Mouse (Mus musculus): ENCODE results near the gene Hdc. TPM values are rescaled to one million over a fixed set of nuclear protein-coding genes. Genes with fewer than 3 reads are reported as not detected.
A peak's percentile ranks its signal among the peaks of the same experiment; 100 is the strongest.

Hdc gene
- polyA plus RNA-seq, 1 experiment from 2014 or later = 1.1 TPM

GRCm38 (mm10) chr2:126572163-126572562 is 46.9 kb downstream of the Hdc start:
- ATAC-seq = no peak

GRCm38 (mm10) chr2:126563411-126564105 is 55.5 kb downstream of the Hdc start:
- ATAC-seq = peak; percentile 79
- H3K9ac ChIP-seq (replicated peaks; ENCODE audit: low read depth, low read length) = no peak overlapping the region
- H3K27me3 ChIP-seq (replicated peaks; ENCODE audit: control insufficient read depth, insufficient read depth, low read length) = no peaks in the 10 kb centered on the region
- 43% methylated on average over 17 of the region's 17 CpGs for WGBS
- no peaks in the 10 kb centered on the region for H3K36me3 ChIP-seq (ENCODE audit: control insufficient read depth, insufficient read depth)
- no peak overlapping the region for H3K27ac ChIP-seq (ENCODE audit: low read length)
- peaks cover 7% of the 10 kb centered on the region for H3K4me1 ChIP-seq (replicated peaks; ENCODE audit: control insufficient read depth, insufficient read depth, low read length)
- no peak overlapping the region for H3K4me3 ChIP-seq (replicated peaks; ENCODE audit: low read length)
- H3K4me2 ChIP-seq (ENCODE audit: low read length) = no peak overlapping the region
- H3K9me3 ChIP-seq (ENCODE audit: control insufficient read depth, low read length) = no peaks in the 10 kb centered on the region

More at GRCm38 (mm10) chr2:126572163-126572562, 46.9 kb downstream of the Hdc start:
- no peak overlapping the region for H3K4me3 ChIP-seq (replicated peaks; ENCODE audit: low read length)
- no peak overlapping the region for H3K27ac ChIP-seq (ENCODE audit: low read length)
- no peak overlapping the region for H3K9ac ChIP-seq (replicated peaks; ENCODE audit: low read depth, low read length)
- H3K4me2 ChIP-seq (ENCODE audit: low read length) = no peak overlapping the region
- WGBS = 74% methylated on average over 1 of the region's 1 CpGs
- H3K9me3 ChIP-seq (ENCODE audit: control insufficient read depth, low read length) = peaks cover 5% of the 10 kb centered on the region
- no peaks in the 10 kb centered on the region for H3K36me3 ChIP-seq (ENCODE audit: control insufficient read depth, insufficient read depth)
- no peaks in the 10 kb centered on the region for H3K27me3 ChIP-seq (replicated peaks; ENCODE audit: control insufficient read depth, insufficient read depth, low read length)
- H3K4me1 ChIP-seq (replicated peaks; ENCODE audit: control insufficient read depth, insufficient read depth, low read length) = no peaks in the 10 kb centered on the region

GRCm38 (mm10) chr2:126560094-126560493 is 59.0 kb downstream of the Hdc start:
- Histone ChIP-seq H3K9ac (replicated peaks; ENCODE audit: low read depth, low read length) (no peak overlapping the region), H3K27me3 (replicated peaks; ENCODE audit: control insufficient read depth, insufficient read depth, low read length) (0 out of 2 replicates have a peak, but pooled peaks cover 2% of the 10 kb centered on the region), H3K27ac (ENCODE audit: low read length) (no peak overlapping the region), H3K4me1 (replicated peaks; ENCODE audit: control insufficient read depth, insufficient read depth, low read length) (peaks cover 7% of the 10 kb centered on the region), H3K36me3 (ENCODE audit: control insufficient read depth, insufficient read depth) (no peaks in the 10 kb centered on the region), H3K4me2 (ENCODE audit: low read length) (no peak overlapping the region), H3K9me3 (ENCODE audit: control insufficient read depth, low read length) (no peaks in the 10 kb centered on the region), H3K4me3 (replicated peaks; ENCODE audit: low read length) (no peak overlapping the region)
- ATAC-seq = no peak
- WGBS = 98% methylated on average over 1 of the region's 1 CpGs

- ATAC-seq = no peak
- no peak overlapping the region for H3K4me3 ChIP-seq (replicated peaks; ENCODE audit: low read length)
- H3K27me3 ChIP-seq (replicated peaks; ENCODE audit: control insufficient read depth, insufficient read depth, low read length) = peaks cover 29% of the 10 kb centered on the region
- no peaks in the 10 kb centered on the region for H3K36me3 ChIP-seq (ENCODE audit: control insufficient read depth, insufficient read depth)
- H3K4me1 ChIP-seq (replicated peaks; ENCODE audit: control insufficient read depth, insufficient read depth, low read length) = peaks cover 13% of the 10 kb centered on the region
- H3K27ac ChIP-seq (ENCODE audit: low read length) = no peak overlapping the region
- H3K4me2 ChIP-seq (ENCODE audit: low read length) = no peak overlapping the region
- WGBS = 82% methylated on average over 5 of the region's 5 CpGs
- no peaks in the 10 kb centered on the region for H3K9me3 ChIP-seq (ENCODE audit: control insufficient read depth, low read length)
- no peak overlapping the region for H3K9ac ChIP-seq (replicated peaks; ENCODE audit: low read depth, low read length)
These were observed 63.6 kb downstream of the Hdc start for GRCm38 (mm10) chr2:126555533-126555932.

- H3K36me3 ChIP-seq (ENCODE audit: control insufficient read depth, insufficient read depth) = no peaks in the 10 kb centered on the region
- peak overlapping the region; percentile 74 for H3K9ac ChIP-seq (replicated peaks; ENCODE audit: low read depth, low read length)
- H3K4me3 ChIP-seq (replicated peaks; ENCODE audit: low read length) = peak overlapping the region; percentile 68
- peaks cover 13% of the 10 kb centered on the region for H3K4me1 ChIP-seq (replicated peaks; ENCODE audit: control insufficient read depth, insufficient read depth, low read length)
- under 1% methylated on average over 26 of the region's 26 CpGs for WGBS
- H3K27me3 ChIP-seq (replicated peaks; ENCODE audit: control insufficient read depth, insufficient read depth, low read length) = peaks cover 29% of the 10 kb centered on the region
- no peak overlapping the region for H3K27ac ChIP-seq (ENCODE audit: low read length)
- H3K9me3 ChIP-seq (ENCODE audit: control insufficient read depth, low read length) = no peaks in the 10 kb centered on the region
- peak; percentile 71 for ATAC-seq
- H3K4me2 ChIP-seq (ENCODE audit: low read length) = peak overlapping the region; percentile 94
These were observed 65.8 kb downstream of the Hdc start for GRCm38 (mm10) chr2:126553291-126553639.

GRCm38 (mm10) chr2:126552357-126553290 is 66.5 kb downstream of the Hdc start, which contains the start of gene Slc27a2:
TSS of gene Slc27a2 (plus strand) at chr2:126552407.
- Histone ChIP-seq H3K9ac (replicated peaks; ENCODE audit: low read depth, low read length) (peak within 1 kb of the TSS; percentile 74), H3K9me3 (ENCODE audit: control insufficient read depth, low read length) (no peaks in the 10 kb centered on the region), H3K36me3 (ENCODE audit: control insufficient read depth, insufficient read depth) (no peaks in the 10 kb centered on the region), H3K4me1 (replicated peaks; ENCODE audit: control insufficient read depth, insufficient read depth, low read length) (peaks cover 13% of the 10 kb centered on the region), H3K4me2 (ENCODE audit: low read length) (peak within 1 kb of the TSS; percentile 94), H3K4me3 (replicated peaks; ENCODE audit: low read length) (peak within 1 kb of the TSS; percentile 68), H3K27ac (ENCODE audit: low read length) (0 out of 2 replicates have a peak within 1 kb of the TSS, but pooled peaks have one; percentile 14), H3K27me3 (replicated peaks; ENCODE audit: control insufficient read depth, insufficient read depth, low read length) (peaks cover 29% of the 10 kb centered on the region)
- under 1% methylated on average over 45 of the region's 61 CpGs for WGBS
- peak; percentile 90 for ATAC-seq

GRCm38 (mm10) chr2:126551896-126552295 is 67.2 kb downstream of the Hdc start:
- Histone ChIP-seq H3K4me1 (replicated peaks; ENCODE audit: control insufficient read depth, insufficient read depth, low read length) (peaks cover 13% of the 10 kb centered on the region), H3K27me3 (replicated peaks; ENCODE audit: control insufficient read depth, insufficient read depth, low read length) (peaks cover 29% of the 10 kb centered on the region), H3K36me3 (ENCODE audit: control insufficient read depth, insufficient read depth) (no peaks in the 10 kb centered on the region), H3K4me2 (ENCODE audit: low read length) (no peak overlapping the region), H3K9me3 (ENCODE audit: control insufficient read depth, low read length) (no peaks in the 10 kb centered on the region), H3K27ac (ENCODE audit: low read length) (no peak overlapping the region), H3K9ac (replicated peaks; ENCODE audit: low read depth, low read length) (no peak overlapping the region), H3K4me3 (replicated peaks; ENCODE audit: low read length) (no peak overlapping the region)
- no peak for ATAC-seq
- WGBS = 17% methylated on average over 5 of the region's 5 CpGs

GRCm38 (mm10) chr2:126551244-126551890 is 67.7 kb downstream of the Hdc start:
- no peak for ATAC-seq
- Histone ChIP-seq H3K4me1 (replicated peaks; ENCODE audit: control insufficient read depth, insufficient read depth, low read length) (peaks cover 13% of the 10 kb centered on the region), H3K9me3 (ENCODE audit: control insufficient read depth, low read length) (no peaks in the 10 kb centered on the region), H3K9ac (replicated peaks; ENCODE audit: low read depth, low read length) (no peak overlapping the region), H3K27me3 (replicated peaks; ENCODE audit: control insufficient read depth, insufficient read depth, low read length) (peaks cover 29% of the 10 kb centered on the region), H3K27ac (ENCODE audit: low read length) (no peak overlapping the region), H3K36me3 (ENCODE audit: control insufficient read depth, insufficient read depth) (no peaks in the 10 kb centered on the region), H3K4me3 (replicated peaks; ENCODE audit: low read length) (no peak overlapping the region), H3K4me2 (ENCODE audit: low read length) (no peak overlapping the region)
- WGBS = 72% methylated on average over 8 of the region's 8 CpGs

GRCm38 (mm10) chr2:126549681-126550080 is 69.4 kb downstream of the Hdc start:
- no peaks in the 10 kb centered on the region for H3K36me3 ChIP-seq (ENCODE audit: control insufficient read depth, insufficient read depth)
- ATAC-seq = no peak
- H3K9me3 ChIP-seq (ENCODE audit: control insufficient read depth, low read length) = no peaks in the 10 kb centered on the region
- peaks cover 13% of the 10 kb centered on the region for H3K4me1 ChIP-seq (replicated peaks; ENCODE audit: control insufficient read depth, insufficient read depth, low read length)
- 86% methylated on average over 7 of the region's 7 CpGs for WGBS
- no peak overlapping the region for H3K27ac ChIP-seq (ENCODE audit: low read length)
- H3K27me3 ChIP-seq (replicated peaks; ENCODE audit: control insufficient read depth, insufficient read depth, low read length) = peaks cover 27% of the 10 kb centered on the region
- no peak overlapping the region for H3K9ac ChIP-seq (replicated peaks; ENCODE audit: low read depth, low read length)
- no peak overlapping the region for H3K4me3 ChIP-seq (replicated peaks; ENCODE audit: low read length)
- H3K4me2 ChIP-seq (ENCODE audit: low read length) = no peak overlapping the region
